Mouse (Mus musculus) testis, postnatal 14 days (tissue): ENCODE measurements around the gene Nfic.
A peak's percentile ranks its signal among the peaks of the same experiment; 100 is the strongest.

ENCODE experiments used
- DNase-seq: peaks from one replicate; pipeline ENCODE4 v3.0.0; 2021; ENCODE audit warnings: low spot score

Nfic gene

GRCm38 (mm10) chr10:81383802-81384604 is 71.4 kb downstream of the Nfic start, which contains the start of the genes Dohh and Gm48551:
TSS of gene Dohh (plus strand) at chr10:81384428.
TSS of gene Gm48551 (plus strand) at chr10:81384466.
- peak; percentile 98 for DNase-seq

- no peak for DNase-seq
These were observed 73.4 kb downstream of the Nfic start for GRCm38 (mm10) chr10:81382039-81382438.

- DNase-seq, result no peak
These were observed 75.5 kb downstream of the Nfic start for GRCm38 (mm10) chr10:81379809-81380378.

- no peak for DNase-seq
These were observed 76.3 kb downstream of the Nfic start for GRCm38 (mm10) chr10:81379183-81379553.

GRCm38 (mm10) chr10:81378553-81379182 is 76.8 kb downstream of the Nfic start:
- peak; percentile 100 for DNase-seq

- no peak for DNase-seq
These were observed 77.5 kb downstream of the Nfic start, which contains the start of gene Fzr1 for GRCm38 (mm10) chr10:81377793-81378552. TSS of gene Fzr1 (minus strand) at chr10:81378516.

GRCm38 (mm10) chr10:81377362-81377664 is 78.1 kb downstream of the Nfic start:
- no peak for DNase-seq

- no peak for DNase-seq
These were observed 78.7 kb downstream of the Nfic start for GRCm38 (mm10) chr10:81376561-81377361.

- no peak for DNase-seq
These were observed 80.1 kb downstream of the Nfic start for GRCm38 (mm10) chr10:81375322-81375721.

- DNase-seq, result no peak
These were observed 88.3 kb downstream of the Nfic start for GRCm38 (mm10) chr10:81367207-81367495.

- no peak for DNase-seq
These were observed 88.8 kb downstream of the Nfic start for GRCm38 (mm10) chr10:81366477-81367206.

- no peak for DNase-seq
These were observed 89.6 kb downstream of the Nfic start, which contains the start of gene 4930404N11Rik for GRCm38 (mm10) chr10:81365672-81366476. TSS of gene 4930404N11Rik (minus strand) at chr10:81365816.

- no peak for DNase-seq
These were observed 90.4 kb downstream of the Nfic start for GRCm38 (mm10) chr10:81365073-81365472.

- DNase-seq, result peak; percentile 46
These were observed 90.8 kb downstream of the Nfic start for GRCm38 (mm10) chr10:81364666-81365065.

- DNase-seq, result no peak
These were observed 91.7 kb downstream of the Nfic start for GRCm38 (mm10) chr10:81363436-81364346.

- DNase-seq, result no peak
These were observed 93.0 kb downstream of the Nfic start for GRCm38 (mm10) chr10:81362336-81362949.

GRCm38 (mm10) chr10:81360721-81361120 is 94.7 kb downstream of the Nfic start:
- DNase-seq, result no peak

GRCm38 (mm10) chr10:81358841-81359240 is 96.6 kb downstream of the Nfic start:
- DNase-seq, result no peak

- no peak for DNase-seq
These were observed 97.2 kb downstream of the Nfic start for GRCm38 (mm10) chr10:81358209-81358608.
